ENCODE assay signal across 13 mouse cellular contexts in genomic region chr15:13289064-13289463, GRCm38 (mm10).
"Had no signal": no experiment of that assay in that cellular context is flagged by ENCODE, and none has a peak within 500 bp of the region (broad histone marks: within the 10 kb centered on the region; RNA-seq: fewer than 3 reads in every experiment).

No protein-coding gene starts in this region.

- H3K4me3 ChIP-seq: megakaryocyte, embryonic 14.5 days; midbrain, embryonic 13.5 days; midbrain, embryonic 15.5 days; neural tube, embryonic 12.5 days; stomach, embryonic 15.5 days had no signal

- H3K27ac ChIP-seq: macrophage; midbrain, embryonic 13.5 days; midbrain, embryonic 15.5 days; neural tube, embryonic 12.5 days; stomach, embryonic 15.5 days; stomach, postnatal 0 days had no signal

- DNase-seq: lung, adult 18-20 months; lung, embryonic 14.5 days; lung, postnatal 10 days; thymus, adult 2 months; thymus, postnatal 25 days; thymus, postnatal 4 days had no signal
